Mouse (Mus musculus): ENCODE measurements around the gene Kcnq2.

DNA sequence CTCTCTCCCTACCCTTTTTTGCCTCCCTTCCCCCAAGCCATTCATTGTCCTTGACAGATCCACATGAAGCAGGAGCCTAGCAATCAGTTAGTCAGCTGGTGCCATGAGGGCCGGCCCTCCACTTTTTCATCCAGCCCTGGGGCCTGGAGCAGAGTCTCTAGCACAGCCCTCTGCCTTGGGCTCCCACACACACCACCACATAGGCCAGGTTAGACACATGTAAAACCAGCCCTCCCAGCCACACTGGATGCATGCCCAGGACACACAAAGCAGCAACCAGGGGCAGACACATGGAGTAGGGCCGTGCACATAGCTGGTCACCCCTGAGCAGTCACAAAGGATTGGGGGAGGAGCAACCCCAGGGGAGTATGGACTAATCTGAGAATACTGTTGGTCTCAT lies 32.9 kb downstream of the Kcnq2 start:
- TF ChIP-seq CTCF (IDR thresholded peaks at IDR 0.05; ENCODE audit: control insufficient read depth, insufficient read depth, insufficient read length) (no peak), MYOD1 (IDR thresholded peaks at IDR 0.05; ENCODE audit: control insufficient read depth, insufficient read length, low read depth) (no peak), FOSL1 (IDR thresholded peaks at IDR 0.05; ENCODE audit: insufficient read depth, low read length, poor library complexity, severe bottlenecking) (no peak), USF1 (IDR thresholded peaks at IDR 0.05; ENCODE audit: low read depth) (no peak)
